Mouse (Mus musculus) liver, postnatal 0 days (tissue): ENCODE data around the gene Npl.

ENCODE experiments used
- CTCF ChIP-seq: sonication (generic); IDR thresholded peaks from 2 replicates; pipeline ENCODE4 v1.5.1; 2016; ENCODE audit warnings: antibody characterized with exemption, low read depth
- EP300 ChIP-seq: IDR thresholded peaks from 2 replicates; pipeline ENCODE4 v1.6.1; 2016; ENCODE audit warnings: antibody characterized with exemption, low read depth, mild to moderate bottlenecking

DNA sequence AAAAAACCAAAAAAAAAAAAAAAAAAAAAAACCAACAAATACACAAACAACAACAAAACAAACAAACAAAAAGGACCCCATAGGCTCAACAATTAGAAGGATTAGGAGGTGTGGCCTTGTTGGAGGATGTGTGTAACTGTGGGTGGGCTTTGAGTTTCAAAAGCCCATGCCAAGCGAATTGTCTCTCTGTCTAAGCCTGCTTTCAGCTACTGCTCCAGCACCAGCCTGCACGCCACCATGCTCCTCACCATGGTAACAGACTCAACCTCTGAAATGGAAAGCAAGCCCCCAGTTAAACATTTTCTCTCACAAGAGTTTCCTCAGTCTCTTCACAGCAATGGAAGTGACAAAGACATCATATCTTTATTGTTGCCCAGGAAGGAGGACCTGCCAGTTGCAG lies 43.8 kb upstream of the Npl start:
- TF ChIP-seq CTCF, result no peak
- no peak for TF ChIP-seq EP300
